Mouse (Mus musculus) bone marrow macrophage, adult 2 months (primary cell): ENCODE measurements around the gene Gpd1l. TPM values are rescaled to one million over a fixed set of nuclear protein-coding genes. Genes with fewer than 3 reads are reported as not detected.

ENCODE experiments used
- H3K27ac ChIP-seq: 2 replicates; pipeline ENCODE4 v1.5.1; 2012; ENCODE audit warnings: low read depth, low read length; ENCODE audit not compliant: insufficient read depth
- H3K4me1 ChIP-seq: 2 replicates; pipeline ENCODE4 v1.6.1; 2012; ENCODE audit warnings: low read length; ENCODE audit not compliant: control insufficient read depth, insufficient read depth
- H3K4me3 ChIP-seq: 2 replicates; pipeline ENCODE4 v1.5.1; 2012; ENCODE audit warnings: mild to moderate bottlenecking, low read length, moderate library complexity; ENCODE audit not compliant: insufficient read depth
- CTCF ChIP-seq: IDR thresholded peaks from 2 replicates; pipeline ENCODE4 v1.5.1; 2012; ENCODE audit warnings: low read depth, mild to moderate bottlenecking, low read length, moderate library complexity
- POLR2A ChIP-seq: IDR thresholded peaks from 2 replicates; pipeline ENCODE4 v1.6.1; 2012; ENCODE audit warnings: mild to moderate bottlenecking, low read depth, low read length, borderline replicate concordance
- polyA plus RNA-seq: library from polyadenylated mRNA; stranded (reverse); fragments of >200 nt; gene quantifications from 2 replicates; pipeline ENCODE4 v1.2.4, GENCODE M21; 2012; ENCODE audit not compliant: missing spikeins, insufficient read depth, insufficient read length

Gpd1l gene
- polyA plus RNA-seq, 1 experiment: 21.5 TPM

DNA sequence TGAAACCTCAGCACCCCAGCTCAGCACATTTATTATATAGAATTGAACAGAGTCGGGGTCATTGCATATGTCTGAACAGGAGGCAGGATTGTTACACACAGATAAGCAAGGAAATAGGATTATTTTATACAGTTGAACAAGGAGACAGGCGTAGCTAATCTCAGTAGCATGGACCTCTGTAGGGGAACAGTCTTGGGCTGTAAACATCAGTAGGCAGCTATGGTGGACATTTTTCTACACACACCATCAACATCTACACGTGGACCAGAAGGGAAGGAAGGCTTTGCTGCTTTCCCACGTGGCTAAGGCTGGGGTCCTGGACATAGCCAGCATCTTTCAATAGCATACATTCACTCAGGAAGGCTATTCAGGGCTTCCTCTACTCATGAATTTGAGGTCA, 37.9 kb downstream of the Gpd1l start:
- Histone ChIP-seq H3K4me3 (no peak overlapping the region), H3K4me1 (peaks cover 5% of the 10 kb centered on the region)
- no peak for TF ChIP-seq POLR2A
- no peak for TF ChIP-seq CTCF

DNA sequence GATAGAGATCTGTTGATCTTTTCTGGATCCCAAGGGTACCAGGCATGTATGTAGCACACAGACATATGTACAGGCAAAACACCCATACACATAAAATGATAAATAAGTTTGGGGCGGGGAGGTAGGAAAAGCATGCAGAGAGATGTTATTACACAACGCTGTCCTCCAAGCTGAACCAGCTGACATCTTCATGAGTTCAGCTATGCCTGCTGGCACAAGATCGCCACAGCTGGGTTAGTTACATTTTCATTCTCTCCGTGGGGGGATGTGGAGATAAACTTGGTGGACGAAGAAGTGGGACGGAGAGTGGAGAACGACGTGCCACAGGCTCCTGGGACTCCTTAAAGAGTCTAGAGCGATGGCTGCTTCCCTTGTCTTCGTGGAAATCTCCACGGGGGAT, 40.8 kb downstream of the Gpd1l start:
- no peak overlapping the region for H3K27ac ChIP-seq
- H3K4me3 ChIP-seq: no peak overlapping the region
- no peaks in the 10 kb centered on the region for H3K4me1 ChIP-seq
- no peak for TF ChIP-seq CTCF
- TF ChIP-seq POLR2A: no peak

More for the DNA sequence above, 37.9 kb downstream of the Gpd1l start:
- H3K27ac ChIP-seq: no peak overlapping the region

DNA sequence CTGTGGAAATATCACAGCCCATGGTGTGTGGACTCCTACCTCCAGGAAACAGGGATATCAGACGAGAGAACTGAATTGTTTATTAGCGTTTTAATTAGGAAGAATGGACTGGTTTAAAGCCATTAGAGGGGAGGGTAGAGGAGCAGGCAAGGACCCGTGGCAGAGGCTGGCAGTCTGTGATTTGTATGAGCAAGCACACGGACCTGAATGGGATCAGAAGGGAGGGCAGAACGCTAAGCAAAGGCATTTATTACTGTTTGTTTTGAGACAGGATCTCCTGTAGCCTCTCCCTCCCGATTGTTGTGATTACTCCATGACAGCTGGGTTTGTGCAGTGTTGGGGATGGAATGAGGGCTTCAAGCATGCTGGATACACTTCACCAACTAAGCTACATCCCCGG, 43.4 kb downstream of the Gpd1l start:
- Histone ChIP-seq H3K4me1 (no peaks in the 10 kb centered on the region), H3K27ac (no peak overlapping the region), H3K4me3 (no peak overlapping the region)
- TF ChIP-seq CTCF (no peak), POLR2A (no peak)

DNA sequence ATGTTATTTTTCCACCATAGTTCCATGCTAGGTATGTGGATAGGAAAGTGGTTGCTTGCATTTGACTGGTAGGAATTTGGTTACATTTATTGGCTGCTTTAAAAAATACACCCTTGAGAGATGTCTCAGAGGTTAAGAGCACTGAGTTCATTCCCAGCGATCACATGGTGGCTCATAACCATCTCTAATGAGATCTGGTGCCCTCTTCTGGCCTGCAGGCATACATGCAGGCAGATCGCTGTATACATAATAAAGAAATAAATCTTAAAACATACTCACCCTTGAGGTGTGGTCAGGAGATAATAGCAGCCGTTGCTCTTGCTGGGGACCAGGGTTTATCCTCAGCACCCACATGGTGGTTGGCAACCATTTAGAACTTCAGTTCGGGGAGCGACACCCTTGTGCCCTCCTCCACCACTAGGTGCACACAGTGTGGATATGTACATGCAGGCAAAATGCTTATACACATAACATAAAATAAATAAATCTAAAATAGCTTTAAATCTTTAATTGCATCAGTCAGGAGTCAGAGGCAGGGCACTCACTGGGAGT, 44.9 kb downstream of the Gpd1l start:
- TF ChIP-seq POLR2A (no peak), CTCF (no peak)
- H3K4me3 ChIP-seq: no peak overlapping the region
- no peaks in the 10 kb centered on the region for H3K4me1 ChIP-seq
- H3K27ac ChIP-seq: no peak overlapping the region

DNA sequence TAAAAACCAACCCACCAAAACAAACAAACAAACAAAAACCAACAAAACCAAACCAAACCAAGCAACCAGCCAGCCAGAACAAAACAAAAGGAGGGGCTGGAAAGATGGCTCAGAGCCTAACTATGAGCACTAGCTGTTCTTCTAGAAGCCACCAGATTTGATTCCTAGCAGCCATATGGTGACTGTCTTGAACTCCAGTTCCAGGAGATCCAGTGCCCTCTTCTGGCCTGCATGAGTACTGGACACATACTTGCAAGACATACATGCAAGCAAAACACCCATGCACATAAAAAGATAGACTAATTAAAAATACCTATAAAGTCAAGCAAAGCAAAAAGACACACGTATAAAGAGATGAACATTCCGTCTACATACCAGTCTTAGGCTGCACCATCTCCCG, 46.1 kb downstream of the Gpd1l start:
- Histone ChIP-seq H3K4me1 (no peaks in the 10 kb centered on the region), H3K4me3 (no peak overlapping the region), H3K27ac (no peak overlapping the region)
- TF ChIP-seq CTCF (no peak), POLR2A (no peak)

DNA sequence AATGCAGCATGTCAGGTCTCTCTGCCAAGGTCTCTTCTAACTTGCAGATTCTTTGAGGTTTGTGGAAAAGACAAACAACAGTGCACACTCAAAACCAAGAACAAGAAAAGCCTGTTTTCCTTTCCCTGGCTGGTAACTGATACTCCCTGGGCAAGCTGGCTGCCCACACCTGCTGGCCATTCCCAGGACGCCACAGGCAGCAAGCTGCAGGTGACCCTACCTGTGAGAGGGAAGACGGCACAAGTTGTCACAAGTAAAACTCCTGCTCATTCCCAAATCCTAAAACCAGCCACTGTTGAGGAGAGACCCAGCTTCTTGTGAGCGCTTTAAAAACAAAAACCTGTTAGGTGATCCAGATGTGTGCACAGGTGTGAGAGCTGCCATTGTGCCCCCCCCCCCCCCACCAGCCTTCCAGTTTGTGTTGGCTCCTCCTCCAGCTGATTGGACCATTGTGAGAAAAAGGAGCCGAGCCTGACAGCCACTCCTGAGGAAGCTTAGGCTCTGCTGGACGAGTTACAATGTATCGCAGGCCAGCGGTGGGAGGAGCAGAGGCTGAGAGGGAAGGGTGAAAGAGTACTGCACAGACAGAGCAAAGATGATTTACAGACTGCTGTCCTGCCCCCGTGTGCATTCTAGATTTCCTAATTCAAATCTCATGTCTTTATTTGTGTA, 47.7 kb downstream of the Gpd1l start:
- H3K4me1 ChIP-seq: no peaks in the 10 kb centered on the region
- no peak overlapping the region for H3K27ac ChIP-seq
- TF ChIP-seq CTCF (no peak), POLR2A (no peak)
- no peak overlapping the region for H3K4me3 ChIP-seq

DNA sequence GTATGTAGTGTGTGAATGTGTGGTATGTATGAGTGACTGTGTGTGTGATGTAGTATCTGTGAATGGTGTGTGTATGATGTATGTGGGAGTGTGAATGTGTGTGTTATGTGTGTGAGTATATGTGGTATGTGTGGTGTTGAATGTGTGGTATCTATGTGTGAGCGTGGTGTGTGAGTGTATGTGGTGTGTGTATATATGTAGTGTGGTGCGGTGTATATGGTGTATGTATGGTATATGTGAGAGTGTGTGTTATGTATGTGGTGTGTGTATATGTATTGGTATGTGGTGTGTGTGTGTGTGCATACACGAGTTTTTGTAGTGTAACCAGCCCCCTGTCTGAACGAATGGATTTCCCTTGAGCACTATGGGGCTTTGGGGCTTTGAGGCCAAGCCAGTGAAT, 48.2 kb downstream of the Gpd1l start:
- TF ChIP-seq POLR2A (no peak), CTCF (no peak)
- no peaks in the 10 kb centered on the region for H3K4me1 ChIP-seq
- H3K4me3 ChIP-seq: no peak overlapping the region
- no peak overlapping the region for H3K27ac ChIP-seq

DNA sequence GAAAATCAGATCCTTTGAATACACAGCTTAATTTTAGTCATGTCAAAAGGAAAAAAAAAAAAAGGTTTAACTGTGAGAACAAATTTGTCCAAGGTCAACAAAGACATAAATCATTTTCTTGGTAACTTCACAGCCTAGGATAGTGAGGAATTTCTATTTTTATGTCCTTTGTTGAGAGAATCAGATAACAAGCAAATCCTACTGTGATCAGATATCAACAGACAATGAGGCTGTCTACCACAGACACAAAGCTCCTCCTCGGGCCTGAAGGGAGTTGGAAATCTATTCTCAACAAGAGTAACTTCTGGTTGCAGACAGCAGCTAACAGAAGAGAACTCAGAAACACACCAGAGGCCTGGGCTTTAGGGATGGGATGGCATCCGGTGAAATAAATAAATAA, 51.8 kb downstream of the Gpd1l start:
- Histone ChIP-seq H3K27ac (no peak overlapping the region), H3K4me3 (no peak overlapping the region), H3K4me1 (no peaks in the 10 kb centered on the region)
- TF ChIP-seq CTCF (no peak), POLR2A (no peak)

DNA sequence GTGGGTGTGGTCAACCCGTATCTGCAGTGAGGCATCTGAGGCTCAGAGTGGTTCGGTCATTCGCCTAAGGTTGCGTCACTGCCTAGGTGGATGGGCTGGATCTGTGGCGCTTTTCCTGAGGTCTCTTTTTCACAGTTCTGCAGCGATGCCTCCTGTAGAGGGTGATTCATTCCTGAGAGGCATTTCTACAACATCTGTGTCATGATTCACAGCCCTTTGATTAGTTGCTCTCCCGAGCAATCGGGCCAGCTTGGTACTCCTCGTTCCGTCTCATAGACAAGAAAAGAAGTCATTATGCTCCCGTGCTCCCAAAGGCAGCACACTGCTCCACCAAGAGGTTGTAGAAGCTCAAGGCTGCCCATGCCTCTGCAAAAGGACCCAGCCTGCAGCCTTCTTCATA, 78.5 kb downstream of the Gpd1l start:
- Histone ChIP-seq H3K4me3 (no peak overlapping the region), H3K27ac (no peak overlapping the region), H3K4me1 (peaks cover 4% of the 10 kb centered on the region)
- TF ChIP-seq POLR2A (no peak), CTCF (no peak)

DNA sequence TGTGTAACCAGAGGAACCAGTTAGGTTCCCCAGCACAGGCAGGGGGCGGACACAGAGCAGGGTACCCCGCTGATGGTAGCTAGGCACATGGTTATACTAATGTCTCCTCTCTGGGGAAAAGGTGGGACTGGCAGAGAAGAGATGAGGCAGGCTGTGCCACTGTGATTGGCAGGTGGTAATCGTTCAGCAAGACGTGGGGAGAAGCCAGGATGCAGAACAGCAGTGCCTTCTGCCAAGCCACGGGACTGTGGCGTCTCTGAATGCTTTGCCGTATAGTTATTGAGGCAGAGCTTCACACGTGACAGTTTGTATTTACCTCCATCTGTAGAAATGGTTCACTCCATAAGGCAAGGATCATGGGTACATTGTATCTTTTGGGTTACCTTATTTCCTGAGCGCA, 79.1 kb downstream of the Gpd1l start:
- H3K4me3 ChIP-seq: no peak overlapping the region
- TF ChIP-seq POLR2A: no peak
- TF ChIP-seq CTCF: no peak
- H3K4me1 ChIP-seq: peaks cover 4% of the 10 kb centered on the region
- H3K27ac ChIP-seq: no peak overlapping the region
